ENCODE assay signal across 8 mouse cellular contexts in the genomic region with DNA sequence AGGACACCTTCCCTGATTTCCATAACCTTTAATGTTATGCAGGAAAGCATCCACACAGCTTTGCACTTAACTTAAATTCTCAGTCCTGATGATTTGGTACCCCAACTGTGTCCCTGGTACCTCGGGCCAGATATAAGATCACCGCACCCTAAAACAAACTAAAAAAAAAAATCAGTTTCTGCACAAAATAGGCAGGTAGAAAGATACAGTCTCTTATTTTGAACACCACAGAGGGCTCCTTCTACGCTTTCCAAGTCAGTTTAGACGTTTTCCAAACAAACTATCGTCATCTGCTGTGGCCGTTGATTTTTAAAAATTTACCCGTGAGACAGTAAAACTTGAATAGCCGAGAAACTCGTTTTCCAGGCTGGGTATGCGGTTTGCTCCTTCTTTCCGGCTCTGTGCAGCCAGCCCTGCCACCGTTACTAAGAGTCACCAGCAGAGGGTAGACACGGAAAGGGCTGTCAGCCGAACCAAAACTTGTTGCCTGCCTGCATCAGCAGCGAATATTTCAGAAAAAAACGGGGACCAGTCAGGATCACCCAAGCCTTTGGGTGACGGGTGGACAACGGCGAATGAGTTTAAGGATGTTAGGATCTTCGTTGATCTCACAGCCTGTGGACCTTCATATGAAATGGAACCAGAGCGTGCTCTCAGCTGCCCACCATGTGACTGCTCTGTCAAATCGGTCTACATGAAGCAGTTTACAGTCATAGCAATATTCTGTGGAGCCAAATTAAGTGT.
DNase-seq lines count a peak whose midpoint lies in the region; ATAC-seq and TF ChIP-seq lines count a peak whose summit lies in the region.

No protein-coding gene starts in this region.

- no peak; the same call in 1 of the 2 replicates for ATAC-seq in heart, embryonic 13.5 days (ENCODE audit: extremely low read depth, insufficient number of reproducible peaks, low FRiP score, low TSS enrichment)
- peak; percentile 94; the same call in 1 of the 2 replicates for ATAC-seq in kidney, embryonic 16.5 days (ENCODE audit: low FRiP score, low TSS enrichment)
- ATAC-seq in liver, embryonic 11.5 days (replicated peaks; ENCODE audit: low FRiP score), result peak; percentile 88

- H3K9me3 ChIP-seq in heart, embryonic 13.5 days, result no peaks in the 10 kb centered on the region
- H3K9me3 ChIP-seq in kidney, embryonic 16.5 days (ENCODE audit: low read length), result no peaks in the 10 kb centered on the region
- H3K9me3 ChIP-seq in liver, embryonic 11.5 days (ENCODE audit: control insufficient read depth, low read length), result no peaks in the 10 kb centered on the region

- H3K4me1 ChIP-seq in embryonic fibroblast, embryonic 13.5 days (ENCODE audit: control insufficient read depth, insufficient read depth, low read length), result no peaks in the 10 kb centered on the region
- H3K4me1 ChIP-seq in heart, embryonic 13.5 days, result no peaks in the 10 kb centered on the region
- no peaks in the 10 kb centered on the region for H3K4me1 ChIP-seq in kidney, embryonic 16.5 days (ENCODE audit: insufficient read depth, low read length)
- H3K4me1 ChIP-seq in liver, embryonic 11.5 days (replicated peaks; ENCODE audit: control insufficient read depth, insufficient read depth, low read length), result no peaks in the 10 kb centered on the region

- H3K9ac ChIP-seq in heart, embryonic 13.5 days, result peak overlapping the region; percentile 73
- H3K9ac ChIP-seq in kidney, embryonic 16.5 days (replicated peaks; ENCODE audit: low read length), result peak overlapping the region; percentile 44; the same call in 1 of the 2 replicates
- 0 out of 2 replicates have a peak overlapping the region, but pooled peaks have one; percentile 7 for H3K9ac ChIP-seq in liver, embryonic 11.5 days (ENCODE audit: low read depth, low read length)

- H3K4me2 ChIP-seq in heart, embryonic 13.5 days, result peak overlapping the region; percentile 71
- H3K4me2 ChIP-seq in kidney, embryonic 16.5 days (replicated peaks; ENCODE audit: low read depth, low read length), result peak overlapping the region; percentile 63
- H3K4me2 ChIP-seq in liver, embryonic 11.5 days, result peak overlapping the region; percentile 61

- WGBS in heart, embryonic 13.5 days, result 20% methylated on average over 22 of the region's 22 CpGs
- whole genome bisulfite sequencing in kidney, embryonic 16.5 days, result 16% methylated on average over 22 of the region's 22 CpGs
- WGBS in liver, embryonic 11.5 days, result 20% methylated on average over 22 of the region's 22 CpGs

- no peaks in the 10 kb centered on the region for H3K36me3 ChIP-seq in heart, embryonic 13.5 days
- no peaks in the 10 kb centered on the region for H3K36me3 ChIP-seq in kidney, embryonic 16.5 days (ENCODE audit: insufficient read depth, low read length)
- H3K36me3 ChIP-seq in liver, embryonic 11.5 days (ENCODE audit: control insufficient read depth, insufficient read depth, low read length), result no peaks in the 10 kb centered on the region

- no peaks in the 10 kb centered on the region for H3K27me3 ChIP-seq in heart, embryonic 13.5 days (replicated peaks)
- no peaks in the 10 kb centered on the region for H3K27me3 ChIP-seq in kidney, embryonic 16.5 days (ENCODE audit: insufficient read depth, low read length)
- H3K27me3 ChIP-seq in liver, embryonic 11.5 days (replicated peaks; ENCODE audit: control insufficient read depth, insufficient read depth, low read length), result no peaks in the 10 kb centered on the region

- no peak for TF ChIP-seq POLR2A in embryonic fibroblast, embryonic 13.5 days (IDR thresholded peaks at IDR 0.05; ENCODE audit: low read depth, low read length)

- H3K4me3 ChIP-seq in embryonic fibroblast, embryonic 13.5 days (ENCODE audit: insufficient read depth, low read length), result no peak overlapping the region
- H3K4me3 ChIP-seq in heart, embryonic 13.5 days, result peak overlapping the region; percentile 51
- H3K4me3 ChIP-seq in kidney, embryonic 16.5 days (ENCODE audit: low read length), result peak overlapping the region; percentile 46
- peak overlapping the region; percentile 34 for H3K4me3 ChIP-seq in liver, embryonic 11.5 days (ENCODE audit: low read depth, low read length)

- TF ChIP-seq CTCF in embryonic fibroblast, embryonic 13.5 days (IDR thresholded peaks at IDR 0.05; ENCODE audit: borderline replicate concordance, insufficient read depth, low read length), result peak; percentile 72; the same call in 1 of the 2 replicates

- no peak overlapping the region for H3K27ac ChIP-seq in embryonic fibroblast, embryonic 13.5 days (ENCODE audit: insufficient read depth, low read length)
- no peak overlapping the region for H3K27ac ChIP-seq in heart, embryonic 13.5 days (replicated peaks)
- H3K27ac ChIP-seq in kidney, embryonic 16.5 days (ENCODE audit: low read length), result no peak overlapping the region
- H3K27ac ChIP-seq in liver, embryonic 11.5 days (ENCODE audit: low read depth, low read length), result no peak overlapping the region

- peak; percentile 26 for DNase-seq in gastrocnemius, adult 18-20 months (ENCODE audit: low spot score)
- no peak for DNase-seq in gastrocnemius, adult 8-10 months (ENCODE audit: low spot score in 2 of 2)
- peak; percentile 60 for DNase-seq in liver, embryonic 11.5 days (ENCODE audit: low spot score)
- peak; percentile 7 to 19 for DNase-seq in monocyte, adult 2 months (ENCODE audit: low read depth in 1 of 2, low spot score in 2 of 2)
- peak; percentile 9 to 27 for DNase-seq in spleen, postnatal 14 days (ENCODE audit: low spot score in 2 of 2)

Comparison
In these comparisons a context has a peak if more than half of its experiments do, and no peak if none do; other contexts are left out.
1. DNase-seq: peak in gastrocnemius, adult 18-20 months (single experiment), liver, embryonic 11.5 days (single experiment), monocyte, adult 2 months (2 of 2) and spleen, postnatal 14 days (2 of 2); none in gastrocnemius, adult 8-10 months (0 of 2).
2. H3K9ac ChIP-seq: peak in every context shown above with its lines; median percentile 73 in heart, embryonic 13.5 days; 44 in kidney, embryonic 16.5 days; 7 in liver, embryonic 11.5 days.
3. Peak in every context shown above with its lines, with median percentiles within 50 percentile points of each other: H3K4me2 ChIP-seq.